Mouse (Mus musculus): ENCODE measurements around the gene Aunip. TPM values are rescaled to one million over a fixed set of nuclear protein-coding genes. Genes with fewer than 3 reads are reported as not detected.
"Not testable (repeated sequence)": the region's sequence is repeated elsewhere in the genome, so short reads cannot be mapped to it uniquely, and the experiment has no call there.

Aunip gene
- total RNA-seq, 2 experiments from 2014 or later = 0.54 to 0.63 TPM

GRCm38 (mm10) chr4:134485151-134485900, 25.5 kb upstream of the Aunip start:
- intact Hi-C loops (cut with DNase I) = loop anchor here (10.0 kb wide), 1 partner anchor 231 kb away; the partner anchor contains the start of gene Grrp1
- DNase-seq (ENCODE audit: extremely low spot score in 1 of 2, low spot score in 2 of 2) = no peak
- H3K4me3 ChIP-seq = no peak overlapping the region
- TF ChIP-seq CTCF (IDR thresholded peaks at IDR 0.05) = peak; percentile 40
- H3K27ac ChIP-seq = no peak overlapping the region

GRCm38 (mm10) chr4:134488211-134488610, 22.6 kb upstream of the Aunip start:
- DNase-seq (ENCODE audit: extremely low spot score in 1 of 2, low spot score in 2 of 2) = no peak
- no peak for TF ChIP-seq CTCF (IDR thresholded peaks at IDR 0.05)
- no peak overlapping the region for H3K4me3 ChIP-seq
- no peak overlapping the region for H3K27ac ChIP-seq
- intact Hi-C loops (cut with DNase I) = loop anchor here (10.0 kb wide), 1 partner anchor 233 kb away; the partner anchor contains the start of gene Grrp1

- intact Hi-C loops (cut with DNase I) = loop anchor here (10.0 kb wide), 1 partner anchor 235 kb away; the partner anchor contains the start of gene Grrp1
- H3K4me3 ChIP-seq = no peak overlapping the region
- DNase-seq (ENCODE audit: extremely low spot score in 1 of 2, low spot score in 2 of 2) = no peak
- no peak overlapping the region for H3K27ac ChIP-seq
- peak; percentile 8 for TF ChIP-seq CTCF (IDR thresholded peaks at IDR 0.05)
Measured at GRCm38 (mm10) chr4:134489986-134490665, 20.7 kb upstream of the Aunip start.

- intact Hi-C loops (cut with DNase I) = no loop called here
- no peak for DNase-seq (ENCODE audit: extremely low spot score in 1 of 2, low spot score in 2 of 2)
- no peak overlapping the region for H3K4me3 ChIP-seq
- TF ChIP-seq CTCF (IDR thresholded peaks at IDR 0.05) = no peak
- no peak overlapping the region for H3K27ac ChIP-seq
Measured at GRCm38 (mm10) chr4:134491716-134492115, 19.1 kb upstream of the Aunip start.

- DNase-seq (ENCODE audit: extremely low spot score in 1 of 2, low spot score in 2 of 2); H3K4me3 ChIP-seq; intact Hi-C loops (cut with DNase I); H3K27ac ChIP-seq: not testable (repeated sequence)
Measured at GRCm38 (mm10) chr4:134494161-134494560, 16.6 kb upstream of the Aunip start.

GRCm38 (mm10) chr4:134494780-134495545, 15.8 kb upstream of the Aunip start:
- no peak for DNase-seq (ENCODE audit: extremely low spot score in 1 of 2, low spot score in 2 of 2)
- H3K27ac ChIP-seq = peak overlapping the region; percentile 98
- intact Hi-C loops (cut with DNase I) = no loop called here
- H3K4me3 ChIP-seq = no peak overlapping the region
- TF ChIP-seq CTCF (IDR thresholded peaks at IDR 0.05) = no peak

- Histone ChIP-seq H3K4me3 (no peak overlapping the region), H3K27ac (peak overlapping the region; percentile 98)
- TF ChIP-seq CTCF (IDR thresholded peaks at IDR 0.05) = no peak
- intact Hi-C loops (cut with DNase I) = no loop called here
- no peak for DNase-seq (ENCODE audit: extremely low spot score in 1 of 2, low spot score in 2 of 2)
Measured at GRCm38 (mm10) chr4:134495546-134495923, 15.3 kb upstream of the Aunip start.

GRCm38 (mm10) chr4:134496595-134497210, 14.1 kb upstream of the Aunip start, which contains the start of gene Paqr7:
TSS of gene Paqr7 (plus strand) at chr4:134496697.
- no peak; the same call in 1 of the 2 replicates for TF ChIP-seq CTCF (IDR thresholded peaks at IDR 0.05)
- DNase-seq (ENCODE audit: extremely low spot score in 1 of 2, low spot score in 2 of 2) = peak; percentile 81 to 84
- Histone ChIP-seq H3K27ac (peak within 1 kb of the TSS; percentile 98), H3K4me3 (peak within 1 kb of the TSS; percentile 87)
- intact Hi-C loops (cut with DNase I) = no loop called here

- no peak for TF ChIP-seq CTCF (IDR thresholded peaks at IDR 0.05)
- intact Hi-C loops (cut with DNase I) = no loop called here
- no peak for DNase-seq (ENCODE audit: extremely low spot score in 1 of 2, low spot score in 2 of 2)
- H3K27ac ChIP-seq = peak overlapping the region; percentile 98
- peak overlapping the region; percentile 87 for H3K4me3 ChIP-seq
Measured at GRCm38 (mm10) chr4:134497223-134497622, 13.6 kb upstream of the Aunip start.

GRCm38 (mm10) chr4:134497986-134498731, 12.6 kb upstream of the Aunip start:
- no peak for DNase-seq (ENCODE audit: extremely low spot score in 1 of 2, low spot score in 2 of 2)

GRCm38 (mm10) chr4:134498983-134499382, 11.8 kb upstream of the Aunip start:
- H3K4me3 ChIP-seq; intact Hi-C loops (cut with DNase I); DNase-seq (ENCODE audit: extremely low spot score in 1 of 2, low spot score in 2 of 2); H3K27ac ChIP-seq: not testable (repeated sequence)

More at GRCm38 (mm10) chr4:134497986-134498731, 12.6 kb upstream of the Aunip start:
- intact Hi-C loops (cut with DNase I) = no loop called here
- Histone ChIP-seq H3K27ac (peak overlapping the region; percentile 98), H3K4me3 (peak overlapping the region; percentile 87)
- TF ChIP-seq CTCF (IDR thresholded peaks at IDR 0.05) = no peak

All from left cerebral cortex, adult 2 months (tissue).